Mouse (Mus musculus): ENCODE results near the gene Apc2.
"Not testable (repeated sequence)": the region's sequence is repeated elsewhere in the genome, so short reads cannot be mapped to it uniquely, and the experiment has no call there.

Apc2 gene

GRCm38 (mm10) chr10:80343425-80343895, 47.7 kb downstream of the Apc2 start:
- no peak for DNase-seq (ENCODE audit: low read depth, low spot score)

- no peak for DNase-seq (ENCODE audit: low read depth, low spot score)
These were observed 48.4 kb downstream of the Apc2 start for GRCm38 (mm10) chr10:80344131-80344661.

DNA sequence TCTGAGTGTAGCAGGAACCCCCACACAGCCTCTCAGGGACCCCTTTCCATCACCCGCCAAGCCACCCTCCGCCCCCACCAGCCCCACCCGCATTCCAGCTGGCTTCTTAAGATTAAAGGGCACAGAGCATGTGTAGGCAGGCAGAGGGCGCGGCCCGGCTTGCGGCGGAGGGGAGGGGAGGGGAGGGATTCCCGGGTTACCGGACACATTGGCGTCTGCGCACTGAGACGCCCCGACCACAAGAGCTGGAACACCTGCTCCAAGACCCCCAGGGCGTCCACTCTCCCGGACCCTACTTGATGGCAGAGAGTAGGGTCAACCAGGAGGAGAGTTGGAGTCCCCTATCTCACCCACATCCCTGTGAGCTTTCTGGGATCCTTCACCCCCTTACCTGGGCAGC, 49.3 kb downstream of the Apc2 start:
- no peak for DNase-seq (ENCODE audit: low read depth, low spot score)

- not testable (repeated sequence) for DNase-seq (ENCODE audit: low read depth, low spot score)
These were observed 50.2 kb downstream of the Apc2 start for GRCm38 (mm10) chr10:80345929-80346328.

GRCm38 (mm10) chr10:80347514-80347967, 51.8 kb downstream of the Apc2 start:
- DNase-seq (ENCODE audit: low read depth, low spot score): no peak

GRCm38 (mm10) chr10:80348244-80348781, 52.5 kb downstream of the Apc2 start, which contains the start of gene Adamtsl5:
TSS of gene Adamtsl5 (minus strand) at chr10:80348412.
- no peak for DNase-seq (ENCODE audit: low read depth, low spot score)

DNA sequence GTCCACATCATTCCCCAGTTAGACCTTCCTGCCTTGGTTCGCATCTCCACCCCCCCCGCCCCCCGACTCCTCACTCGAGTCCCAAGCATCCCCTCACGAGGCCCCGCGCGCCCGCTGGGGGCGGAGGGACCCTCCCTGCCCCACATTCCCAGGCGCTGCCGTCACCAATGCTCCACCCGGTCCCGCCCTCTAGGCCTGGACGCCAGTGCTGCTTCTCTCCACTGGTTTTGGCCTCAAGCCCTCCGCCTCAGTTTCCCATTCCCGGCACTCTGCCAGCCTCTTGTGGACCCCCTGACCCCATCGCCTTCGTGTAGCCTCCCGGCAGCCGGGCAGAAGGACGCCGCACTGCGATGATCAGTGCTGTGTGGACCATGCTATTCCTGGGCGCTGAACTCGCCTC, 53.2 kb downstream of the Apc2 start:
- no peak for DNase-seq (ENCODE audit: low read depth, low spot score)

DNA sequence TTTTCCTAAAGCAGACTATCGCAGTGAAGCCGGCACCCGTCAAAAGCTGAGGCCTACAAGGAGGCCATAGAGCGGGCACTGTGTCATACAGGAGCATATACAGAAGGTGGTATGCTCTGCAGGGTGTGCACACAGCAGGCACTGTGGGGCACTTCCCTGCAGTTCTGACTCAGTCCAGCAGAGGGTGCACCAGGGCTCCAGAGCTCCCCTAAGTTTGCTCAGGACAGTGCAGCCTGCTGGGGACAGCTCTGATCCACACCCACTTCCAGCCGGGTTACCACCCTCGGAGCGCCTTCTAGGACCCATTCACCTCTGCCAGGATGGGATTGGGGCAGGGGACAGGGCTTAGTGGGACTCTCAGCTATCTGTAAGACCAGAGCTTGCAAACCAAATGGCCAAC, 54.5 kb downstream of the Apc2 start:
- DNase-seq (ENCODE audit: low read depth, low spot score): peak; percentile 78

DNA sequence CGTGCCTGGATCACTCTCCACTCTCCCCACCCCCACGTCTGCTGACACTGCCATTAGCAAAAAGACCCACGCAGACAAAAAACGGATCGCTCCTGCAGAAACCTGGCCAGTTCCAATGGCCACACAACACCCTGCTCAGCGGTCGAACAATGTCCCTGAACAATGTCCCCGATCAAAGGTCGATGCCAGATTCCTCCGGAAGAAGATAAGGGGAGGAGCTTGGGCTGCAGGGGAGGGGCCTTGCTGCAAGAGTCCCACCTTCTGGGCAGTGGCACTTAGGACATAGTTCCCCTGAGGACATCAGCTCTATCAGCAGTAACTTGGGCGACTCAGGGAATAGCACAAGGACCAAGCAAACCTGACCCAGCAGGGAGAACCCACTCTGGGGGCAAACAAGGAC, 56.1 kb downstream of the Apc2 start:
- no peak for DNase-seq (ENCODE audit: low read depth, low spot score)

- DNase-seq (ENCODE audit: low read depth, low spot score): no peak
These were observed 57.0 kb downstream of the Apc2 start for GRCm38 (mm10) chr10:80352727-80353126.

DNA sequence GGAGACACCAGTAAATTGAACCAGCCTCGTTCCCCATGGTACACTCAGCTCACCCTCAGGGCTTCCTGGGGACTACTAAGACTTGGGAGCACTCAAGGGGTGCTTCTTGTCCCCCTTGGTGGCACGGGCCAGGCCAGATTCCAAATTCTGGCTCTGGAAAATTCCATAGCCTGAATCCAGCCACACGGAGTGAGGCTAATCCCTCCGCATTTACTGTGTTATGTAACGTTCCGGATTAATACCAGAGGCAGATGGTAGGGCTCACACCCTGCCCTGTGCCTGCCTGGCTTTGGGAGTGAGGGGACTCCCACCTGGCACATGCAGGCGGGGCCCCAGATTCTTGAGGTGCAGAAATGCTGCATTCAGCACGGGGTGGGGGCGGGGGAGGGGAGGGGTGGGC, 59.7 kb downstream of the Apc2 start:
- no peak for DNase-seq (ENCODE audit: low read depth, low spot score)

- DNase-seq (ENCODE audit: low read depth, low spot score): no peak
These were observed 60.4 kb downstream of the Apc2 start, which contains the start of gene Plk5 for GRCm38 (mm10) chr10:80356001-80356682. TSS of gene Plk5 (plus strand) at chr10:80356459.

GRCm38 (mm10) chr10:80356737-80357136, 61.0 kb downstream of the Apc2 start:
- DNase-seq (ENCODE audit: low read depth, low spot score): no peak

DNA sequence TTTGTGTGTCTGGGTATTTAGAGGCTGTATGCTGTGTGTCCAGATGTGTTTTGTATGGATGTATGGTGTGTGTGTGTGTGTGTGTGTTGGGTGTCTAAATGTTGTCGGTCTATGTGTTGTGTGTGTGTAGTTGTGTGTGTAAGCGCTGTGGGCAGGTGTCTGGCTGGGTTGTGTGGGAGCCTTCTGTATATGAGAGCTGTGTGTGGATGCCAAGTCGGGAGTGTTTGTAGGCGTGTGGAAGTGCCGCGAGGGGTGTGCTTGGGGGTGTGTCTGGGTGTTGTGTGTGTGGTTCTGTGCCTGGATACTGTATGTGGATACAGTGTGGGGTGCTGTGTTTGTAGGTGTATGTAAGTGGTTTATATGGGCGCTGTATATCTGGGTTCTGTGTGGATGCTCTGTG, 61.6 kb downstream of the Apc2 start:
- no peak for DNase-seq (ENCODE audit: low read depth, low spot score)

- no peak for DNase-seq (ENCODE audit: low read depth, low spot score)
These were observed 62.3 kb downstream of the Apc2 start for GRCm38 (mm10) chr10:80357994-80358639.

GRCm38 (mm10) chr10:80363734-80364133, 68.0 kb downstream of the Apc2 start:
- DNase-seq (ENCODE audit: low read depth, low spot score): no peak

DNA sequence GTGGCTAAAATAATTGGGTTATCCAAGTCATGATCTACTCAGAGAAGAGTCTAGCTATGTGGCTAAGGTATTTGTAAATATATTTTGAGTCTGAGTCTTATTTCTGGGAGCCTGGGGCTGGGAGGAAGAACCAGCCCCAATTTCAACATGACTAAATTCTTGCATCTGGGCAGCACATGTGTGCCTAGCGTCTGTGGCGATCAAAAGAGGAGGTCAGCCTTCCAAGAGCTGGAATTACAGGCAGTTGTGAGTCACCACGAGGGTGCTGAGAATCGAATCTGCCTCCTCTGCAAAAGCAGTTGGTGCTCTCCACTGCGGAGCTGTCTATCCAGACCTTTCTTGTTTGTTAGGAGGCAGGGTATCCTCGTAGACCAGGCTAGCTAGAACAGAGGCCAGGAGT, 70.0 kb downstream of the Apc2 start:
- no peak for DNase-seq (ENCODE audit: low read depth, low spot score)
